Mouse (Mus musculus): ENCODE measurements around the gene Pcp2. TPM values are rescaled to one million over a fixed set of nuclear protein-coding genes. Genes with fewer than 3 reads are reported as not detected.

The Pcp2 gene
- polyA plus RNA-seq (2015; fragmentation: Nextera tagmentation; extraction: Ambion mirVana), result 0.07 TPM in 1 of 2 replicates, not detected in the other

- no peaks in the 10 kb centered on the region; the same call in none of the 2 replicates for H3K27me3 ChIP-seq (ENCODE audit: control insufficient read depth, insufficient read depth, low read depth, low read length)
- H3K9me3 ChIP-seq (replicated peaks; ENCODE audit: control insufficient read depth, low read length), result no peaks in the 10 kb centered on the region
- peaks cover 10% of the 10 kb centered on the region for H3K4me1 ChIP-seq (ENCODE audit: control insufficient read depth, low read depth, low read length)
- WGBS (ENCODE audit: insufficient replicate concordance), result 60% methylated on average over 1 of the region's 1 CpGs
- ATAC-seq (ENCODE audit: low read depth), result no peak
- no peaks in the 10 kb centered on the region for H3K36me3 ChIP-seq (ENCODE audit: control insufficient read depth, insufficient read depth)
- no peak within 1 kb of the TSS for H3K9ac ChIP-seq (ENCODE audit: low read depth, low read length)
- no peak within 1 kb of the TSS for H3K4me3 ChIP-seq (ENCODE audit: low read depth, low read length)
- H3K4me2 ChIP-seq (ENCODE audit: low read depth, low read length), result no peak within 1 kb of the TSS
- no peak within 1 kb of the TSS for H3K27ac ChIP-seq (ENCODE audit: low read length)
Measured at GRCm38 (mm10) chr8:3625445-3625844, at the start of gene Pcp2. Pcp2 (minus strand) TSS chr8:3625545.

- Histone ChIP-seq H3K4me3 (ENCODE audit: low read depth, low read length) (no peak overlapping the region), H3K4me1 (ENCODE audit: control insufficient read depth, low read depth, low read length) (peaks cover 21% of the 10 kb centered on the region), H3K9ac (ENCODE audit: low read depth, low read length) (no peak overlapping the region), H3K27ac (ENCODE audit: low read length) (no peak overlapping the region), H3K36me3 (ENCODE audit: control insufficient read depth, insufficient read depth) (peaks cover 11% of the 10 kb centered on the region), H3K9me3 (replicated peaks; ENCODE audit: control insufficient read depth, low read length) (no peaks in the 10 kb centered on the region), H3K27me3 (ENCODE audit: control insufficient read depth, insufficient read depth, low read depth, low read length) (no peaks in the 10 kb centered on the region), H3K4me2 (ENCODE audit: low read depth, low read length) (no peak overlapping the region)
- no peak for ATAC-seq (ENCODE audit: low read depth)
- 47% methylated on average over 3 of the region's 3 CpGs for WGBS (ENCODE audit: insufficient replicate concordance)
Measured at GRCm38 (mm10) chr8:3674671-3675070, 49.3 kb upstream of the Pcp2 start.

GRCm38 (mm10) chr8:3671980-3672491, 46.7 kb upstream of the Pcp2 start, which contains the start of gene Fcor:
Fcor (minus strand) TSS chr8:3672362.
- Histone ChIP-seq H3K4me2 (ENCODE audit: low read depth, low read length) (peak within 1 kb of the TSS; percentile 70), H3K27ac (ENCODE audit: low read length) (0 out of 2 replicates have a peak within 1 kb of the TSS, but pooled peaks have one; percentile 12), H3K27me3 (ENCODE audit: control insufficient read depth, insufficient read depth, low read depth, low read length) (no peaks in the 10 kb centered on the region), H3K9me3 (replicated peaks; ENCODE audit: control insufficient read depth, low read length) (no peaks in the 10 kb centered on the region), H3K4me3 (ENCODE audit: low read depth, low read length) (peak within 1 kb of the TSS; percentile 63), H3K4me1 (ENCODE audit: control insufficient read depth, low read depth, low read length) (peaks cover 10% of the 10 kb centered on the region), H3K36me3 (ENCODE audit: control insufficient read depth, insufficient read depth) (no peaks in the 10 kb centered on the region), H3K9ac (ENCODE audit: low read depth, low read length) (peak within 1 kb of the TSS; percentile 54)
- peak; percentile 33 for ATAC-seq (ENCODE audit: low read depth)
- WGBS (ENCODE audit: insufficient replicate concordance), result under 1% methylated on average over 23 of the region's 23 CpGs

GRCm38 (mm10) chr8:3670388-3670787, 45.0 kb upstream of the Pcp2 start:
- Histone ChIP-seq H3K9me3 (replicated peaks; ENCODE audit: control insufficient read depth, low read length) (no peaks in the 10 kb centered on the region), H3K4me3 (ENCODE audit: low read depth, low read length) (no peak overlapping the region), H3K9ac (ENCODE audit: low read depth, low read length) (no peak overlapping the region), H3K4me1 (ENCODE audit: control insufficient read depth, low read depth, low read length) (peaks cover 4% of the 10 kb centered on the region; the same call in 1 of the 2 replicates), H3K27me3 (ENCODE audit: control insufficient read depth, insufficient read depth, low read depth, low read length) (no peaks in the 10 kb centered on the region), H3K36me3 (ENCODE audit: control insufficient read depth, insufficient read depth) (no peaks in the 10 kb centered on the region), H3K27ac (ENCODE audit: low read length) (no peak overlapping the region), H3K4me2 (ENCODE audit: low read depth, low read length) (no peak overlapping the region)
- WGBS (ENCODE audit: insufficient replicate concordance), result 36% methylated on average over 2 of the region's 2 CpGs
- no peak for ATAC-seq (ENCODE audit: low read depth)

GRCm38 (mm10) chr8:3665507-3665906, 40.2 kb upstream of the Pcp2 start, which contains the start of gene Mcemp1:
Mcemp1 (plus strand) TSS chr8:3665754.
- H3K9ac ChIP-seq (ENCODE audit: low read depth, low read length), result no peak within 1 kb of the TSS
- H3K27me3 ChIP-seq (ENCODE audit: control insufficient read depth, insufficient read depth, low read depth, low read length), result no peaks in the 10 kb centered on the region
- no peak within 1 kb of the TSS for H3K4me2 ChIP-seq (ENCODE audit: low read depth, low read length)
- H3K4me1 ChIP-seq (ENCODE audit: control insufficient read depth, low read depth, low read length), result no peaks in the 10 kb centered on the region
- H3K36me3 ChIP-seq (ENCODE audit: control insufficient read depth, insufficient read depth), result no peaks in the 10 kb centered on the region
- WGBS (ENCODE audit: insufficient replicate concordance), result 49% methylated on average over 6 of the region's 6 CpGs
- no peak for ATAC-seq (ENCODE audit: low read depth)
- H3K9me3 ChIP-seq (replicated peaks; ENCODE audit: control insufficient read depth, low read length), result no peaks in the 10 kb centered on the region
- H3K27ac ChIP-seq (ENCODE audit: low read length), result peak within 1 kb of the TSS; percentile 60
- peak within 1 kb of the TSS; percentile 19 for H3K4me3 ChIP-seq (ENCODE audit: low read depth, low read length)

GRCm38 (mm10) chr8:3664405-3664804, 39.1 kb upstream of the Pcp2 start:
- ATAC-seq (ENCODE audit: low read depth), result peak; percentile 65
- H3K4me2 ChIP-seq (ENCODE audit: low read depth, low read length), result no peak overlapping the region
- no peak overlapping the region for H3K9ac ChIP-seq (ENCODE audit: low read depth, low read length)
- H3K4me1 ChIP-seq (ENCODE audit: control insufficient read depth, low read depth, low read length), result no peaks in the 10 kb centered on the region
- H3K9me3 ChIP-seq (replicated peaks; ENCODE audit: control insufficient read depth, low read length), result no peaks in the 10 kb centered on the region
- 22% methylated on average over 5 of the region's 5 CpGs for WGBS (ENCODE audit: insufficient replicate concordance)
- no peaks in the 10 kb centered on the region for H3K36me3 ChIP-seq (ENCODE audit: control insufficient read depth, insufficient read depth)
- no peak overlapping the region for H3K4me3 ChIP-seq (ENCODE audit: low read depth, low read length)
- no peak overlapping the region; the same call in 1 of the 2 replicates for H3K27ac ChIP-seq (ENCODE audit: low read length)
- H3K27me3 ChIP-seq (ENCODE audit: control insufficient read depth, insufficient read depth, low read depth, low read length), result no peaks in the 10 kb centered on the region

- peak; percentile 19; the same call in 1 of the 2 replicates for ATAC-seq (ENCODE audit: low read depth)
- no peak overlapping the region for H3K27ac ChIP-seq (ENCODE audit: low read length)
- WGBS (ENCODE audit: insufficient replicate concordance), result 31% methylated on average over 8 of the region's 8 CpGs
- no peaks in the 10 kb centered on the region for H3K27me3 ChIP-seq (ENCODE audit: control insufficient read depth, insufficient read depth, low read depth, low read length)
- no peaks in the 10 kb centered on the region for H3K4me1 ChIP-seq (ENCODE audit: control insufficient read depth, low read depth, low read length)
- H3K9me3 ChIP-seq (replicated peaks; ENCODE audit: control insufficient read depth, low read length), result no peaks in the 10 kb centered on the region
- no peaks in the 10 kb centered on the region for H3K36me3 ChIP-seq (ENCODE audit: control insufficient read depth, insufficient read depth)
- no peak overlapping the region for H3K9ac ChIP-seq (ENCODE audit: low read depth, low read length)
- H3K4me2 ChIP-seq (ENCODE audit: low read depth, low read length), result no peak overlapping the region
- no peak overlapping the region for H3K4me3 ChIP-seq (ENCODE audit: low read depth, low read length)
Measured at GRCm38 (mm10) chr8:3660889-3661288, 35.5 kb upstream of the Pcp2 start.

- no peak for ATAC-seq (ENCODE audit: low read depth)
- Histone ChIP-seq H3K9ac (ENCODE audit: low read depth, low read length) (no peak overlapping the region), H3K9me3 (replicated peaks; ENCODE audit: control insufficient read depth, low read length) (no peaks in the 10 kb centered on the region), H3K36me3 (ENCODE audit: control insufficient read depth, insufficient read depth) (no peaks in the 10 kb centered on the region), H3K4me1 (ENCODE audit: control insufficient read depth, low read depth, low read length) (no peaks in the 10 kb centered on the region), H3K27me3 (ENCODE audit: control insufficient read depth, insufficient read depth, low read depth, low read length) (no peaks in the 10 kb centered on the region), H3K4me3 (ENCODE audit: low read depth, low read length) (no peak overlapping the region), H3K4me2 (ENCODE audit: low read depth, low read length) (no peak overlapping the region), H3K27ac (ENCODE audit: low read length) (no peak overlapping the region)
- WGBS (ENCODE audit: insufficient replicate concordance), result 21% methylated on average over 7 of the region's 7 CpGs
Measured at GRCm38 (mm10) chr8:3656725-3657381, 31.5 kb upstream of the Pcp2 start.

GRCm38 (mm10) chr8:3655526-3655925, 30.2 kb upstream of the Pcp2 start, which contains the start of gene Retn:
Retn (plus strand) TSS chr8:3655770.
- ATAC-seq (ENCODE audit: low read depth), result no peak
- no peaks in the 10 kb centered on the region for H3K27me3 ChIP-seq (ENCODE audit: control insufficient read depth, insufficient read depth, low read depth, low read length)
- no peak within 1 kb of the TSS for H3K4me2 ChIP-seq (ENCODE audit: low read depth, low read length)
- WGBS (ENCODE audit: insufficient replicate concordance), result 58% methylated on average over 3 of the region's 3 CpGs
- no peaks in the 10 kb centered on the region for H3K9me3 ChIP-seq (replicated peaks; ENCODE audit: control insufficient read depth, low read length)
- no peak within 1 kb of the TSS for H3K27ac ChIP-seq (ENCODE audit: low read length)
- no peaks in the 10 kb centered on the region for H3K36me3 ChIP-seq (ENCODE audit: control insufficient read depth, insufficient read depth)
- no peak within 1 kb of the TSS for H3K4me3 ChIP-seq (ENCODE audit: low read depth, low read length)
- no peaks in the 10 kb centered on the region for H3K4me1 ChIP-seq (ENCODE audit: control insufficient read depth, low read depth, low read length)
- no peak within 1 kb of the TSS for H3K9ac ChIP-seq (ENCODE audit: low read depth, low read length)
